Mouse (Mus musculus): Measurements from ENCODE around the gene Hspa12a.

DNA sequence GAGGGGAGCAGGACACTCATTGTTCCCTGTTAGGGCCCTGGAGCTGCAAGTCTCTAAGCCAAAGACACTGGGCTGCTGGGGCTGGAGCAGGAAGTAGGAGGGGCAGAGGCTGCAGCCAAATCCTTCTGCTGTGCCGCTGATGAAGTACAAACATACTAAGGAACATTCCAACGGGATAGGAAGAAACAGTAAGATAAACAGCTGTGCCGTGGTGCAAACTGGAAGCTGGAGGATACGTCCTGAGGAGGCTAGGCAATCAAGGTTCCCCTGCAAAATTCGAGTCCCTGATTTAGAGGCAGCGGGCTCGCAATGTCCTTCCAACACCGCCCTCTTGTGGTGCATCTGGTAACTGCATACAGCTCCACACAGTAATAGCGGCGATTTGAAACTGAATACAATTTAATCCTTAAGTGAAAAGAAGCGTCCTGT, 39.5 kb downstream of the Hspa12a start:
- TF ChIP-seq HCFC1 (IDR thresholded peaks at IDR 0.05; ENCODE audit: borderline replicate concordance, insufficient read depth, low read length), result no peak
- TF ChIP-seq ZNF384 (IDR thresholded peaks at IDR 0.05; ENCODE audit: low read depth, low read length), result no peak
- peak; percentile 92 for TF ChIP-seq ZC3H11A (IDR thresholded peaks at IDR 0.05; ENCODE audit: borderline replicate concordance, low read depth, low read length)
- TF ChIP-seq CHD2 (IDR thresholded peaks at IDR 0.05; ENCODE audit: low read depth, low read length), result no peak
- no peak for TF ChIP-seq MAFK (IDR thresholded peaks at IDR 0.05; ENCODE audit: insufficient read depth, low read depth, low read length)
